Mouse (Mus musculus): ENCODE results near the gene Fcer1g.

Gene Fcer1g

DNA sequence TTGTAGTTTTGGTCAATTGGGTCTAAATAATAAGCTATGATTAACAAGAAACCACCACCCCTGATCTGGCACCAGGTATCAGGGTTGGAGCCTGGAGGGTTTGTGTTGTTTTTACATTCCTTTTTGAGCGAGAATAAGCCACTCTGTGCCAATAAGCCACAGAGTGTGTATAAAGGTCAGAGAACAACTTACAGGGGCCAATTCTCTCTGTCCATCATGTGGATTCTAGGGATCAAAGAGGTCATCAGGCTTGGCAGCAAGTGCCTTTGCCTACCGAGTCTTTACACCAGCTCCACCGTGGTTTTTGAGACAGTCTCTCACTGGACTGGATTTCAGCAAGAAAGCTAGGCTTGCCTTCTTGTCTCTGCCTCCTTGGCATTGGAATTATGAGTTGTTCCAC lies 21.3 kb downstream of the Fcer1g start:
- DNase-seq: no peak

DNA sequence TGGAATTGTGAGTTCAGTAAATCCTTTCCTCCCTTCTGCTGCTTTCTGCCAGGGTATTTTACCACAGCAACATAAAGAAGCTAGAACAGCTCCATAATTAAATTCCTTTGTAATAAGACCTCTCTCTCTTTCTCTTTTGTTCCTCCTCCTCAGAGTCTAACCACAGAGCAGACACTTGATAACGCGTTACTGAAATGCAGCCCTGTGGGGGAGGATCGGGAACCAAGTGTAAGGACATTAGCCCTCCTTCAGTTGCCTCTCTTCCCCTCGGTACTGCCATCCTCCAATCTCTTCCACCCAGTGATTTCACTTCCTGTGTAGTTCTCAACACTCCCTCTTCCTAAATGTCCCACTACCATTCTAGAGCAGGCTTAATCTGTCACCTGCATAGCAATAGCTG lies 24.8 kb downstream of the Fcer1g start:
- DNase-seq: no peak

GRCm38 (mm10) chr1:171205704-171206493 lies 28.3 kb downstream of the Fcer1g start:
- no peak for DNase-seq

GRCm38 (mm10) chr1:171204249-171204644 lies 29.9 kb downstream of the Fcer1g start:
- DNase-seq: no peak

GRCm38 (mm10) chr1:171203471-171204248 lies 30.5 kb downstream of the Fcer1g start:
- no peak for DNase-seq

- no peak for DNase-seq
These were observed 33.4 kb downstream of the Fcer1g start for GRCm38 (mm10) chr1:171200769-171201168.

GRCm38 (mm10) chr1:171199532-171199931 lies 34.6 kb downstream of the Fcer1g start:
- DNase-seq: no peak

GRCm38 (mm10) chr1:171195887-171196397 lies 38.2 kb downstream of the Fcer1g start, which contains the start of gene Pcp4l1:
Gene Pcp4l1, minus strand, starts transcription at chr1:171196268.
- peak; percentile 68 for DNase-seq

GRCm38 (mm10) chr1:171195046-171195822 lies 38.9 kb downstream of the Fcer1g start:
- DNase-seq: no peak

DNA sequence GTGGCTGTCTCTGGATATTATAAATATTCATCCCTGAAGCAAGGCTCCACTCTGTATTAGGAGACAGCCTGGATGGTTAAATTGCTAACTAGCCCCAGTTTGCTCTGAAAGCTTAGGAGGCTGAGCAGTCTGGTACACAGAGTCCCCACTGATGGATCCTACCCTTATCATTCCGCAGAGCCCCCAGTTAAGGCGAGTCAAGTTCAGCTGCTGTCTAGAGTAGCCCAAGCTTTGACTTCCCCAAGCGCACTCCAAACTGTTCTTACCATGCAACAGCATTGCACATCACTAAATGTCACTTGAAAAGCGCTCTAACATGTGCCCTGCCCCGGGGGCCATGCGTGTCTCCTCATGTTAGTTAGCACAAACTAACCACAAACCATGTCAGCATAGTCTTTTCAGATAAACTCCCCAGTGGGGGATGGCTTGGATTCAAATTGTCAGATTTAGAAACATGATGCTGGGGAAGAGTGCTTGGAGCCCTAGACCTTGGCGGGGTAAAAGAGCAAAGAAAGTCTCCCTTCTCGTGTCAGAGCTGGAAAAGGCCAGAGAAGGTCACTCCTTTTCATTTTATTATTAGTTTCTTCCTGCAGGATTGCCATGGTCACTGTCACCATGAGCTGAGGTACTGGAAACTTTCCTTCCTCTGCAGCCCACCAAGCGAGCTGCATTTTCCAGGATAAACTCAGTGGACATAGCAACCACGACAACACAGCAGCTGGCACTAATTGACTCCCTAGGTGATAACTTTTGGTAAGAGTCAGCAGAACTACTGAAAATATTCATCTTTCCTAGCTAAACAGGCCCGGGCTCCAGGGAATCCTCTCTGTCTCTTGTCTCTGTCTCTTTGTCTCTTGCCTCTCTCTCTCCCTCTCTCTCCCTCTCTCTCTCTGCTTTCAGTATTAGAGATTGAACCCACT lies 40.0 kb downstream of the Fcer1g start:
- no peak for DNase-seq

DNA sequence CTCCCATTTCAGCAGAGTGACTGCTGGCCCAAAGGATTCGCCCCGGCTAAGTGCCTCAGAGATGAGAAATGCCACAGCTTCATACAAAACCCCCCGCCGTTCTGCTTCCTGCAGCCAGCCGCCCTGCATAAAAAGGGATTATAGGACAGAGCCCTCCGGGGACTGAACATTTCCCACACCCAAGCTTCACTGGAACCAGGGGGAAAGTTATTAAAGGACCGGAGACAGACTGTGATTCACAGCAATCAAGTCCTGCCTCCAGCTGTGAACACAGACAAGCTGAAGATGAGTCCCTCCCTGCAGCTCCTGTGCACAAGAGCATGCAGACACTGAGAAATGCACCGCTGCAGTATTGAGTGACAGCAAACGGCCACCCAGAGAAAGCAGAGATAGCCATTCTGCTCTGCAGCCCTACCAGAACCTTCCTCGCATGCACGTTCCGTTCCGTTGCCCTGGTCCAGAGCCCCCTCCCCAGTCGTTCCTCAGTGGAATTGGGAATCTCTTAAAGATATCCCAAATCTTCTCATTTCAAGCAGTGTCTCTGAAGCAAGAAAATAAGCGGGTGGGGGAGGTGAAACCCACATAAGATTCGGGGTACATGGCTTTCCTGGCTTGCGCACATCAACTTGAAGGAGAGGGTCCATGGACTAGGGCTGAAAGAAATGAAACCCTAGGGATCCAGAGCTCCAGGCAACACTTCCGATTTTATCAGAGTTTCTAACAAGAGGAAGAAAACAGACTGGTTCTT lies 40.9 kb downstream of the Fcer1g start:
- no peak for DNase-seq

- no peak for DNase-seq
These were observed 41.9 kb downstream of the Fcer1g start for GRCm38 (mm10) chr1:171192283-171192682.

DNA sequence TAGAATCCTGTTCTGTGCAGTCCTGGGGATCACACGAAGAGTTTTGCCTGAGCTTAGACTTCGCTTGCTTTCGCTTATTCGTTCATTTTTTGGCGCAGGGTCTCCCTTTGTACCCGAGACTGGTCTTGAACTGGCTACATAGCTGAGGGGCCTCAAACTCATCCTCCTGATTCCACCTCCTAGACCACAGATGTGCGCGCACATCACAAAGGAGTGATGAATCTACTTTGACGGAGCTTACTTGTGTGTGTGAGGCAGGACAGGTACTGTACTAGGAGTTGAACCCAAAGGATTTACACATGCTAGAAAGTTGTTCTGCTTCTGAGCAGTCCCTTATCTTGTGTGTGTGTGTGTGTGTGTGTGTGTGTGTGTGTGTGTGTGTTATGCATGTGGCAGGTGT lies 43.3 kb downstream of the Fcer1g start:
- DNase-seq: no peak

GRCm38 (mm10) chr1:171189476-171190114 lies 44.6 kb downstream of the Fcer1g start:
- DNase-seq: no peak

GRCm38 (mm10) chr1:171189046-171189445 lies 45.1 kb downstream of the Fcer1g start:
- DNase-seq: peak; percentile 42

- no peak for DNase-seq
These were observed 46.1 kb downstream of the Fcer1g start for GRCm38 (mm10) chr1:171187851-171188700.

DNA sequence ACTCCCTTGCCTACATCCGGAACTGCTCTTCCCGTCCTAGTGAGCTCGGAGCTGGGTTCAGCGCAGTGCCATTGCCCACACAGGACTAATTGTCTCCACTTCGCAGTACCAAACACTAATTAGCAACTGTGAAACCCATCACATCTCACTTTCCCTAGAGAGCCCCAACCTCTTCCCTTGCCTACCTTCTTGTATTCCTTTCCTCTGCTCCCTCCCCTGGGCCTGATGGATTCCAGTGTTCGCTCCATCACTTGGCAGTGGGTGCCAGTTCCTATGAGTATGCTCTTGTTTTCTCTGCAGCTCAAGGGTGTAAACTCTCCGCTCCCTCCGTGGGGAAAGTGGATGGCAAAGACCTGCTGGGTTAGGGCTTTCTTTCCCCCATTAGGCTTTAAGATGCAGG lies 48.5 kb downstream of the Fcer1g start:
- DNase-seq: no peak

- peak; percentile 32 for DNase-seq
These were observed 49.9 kb downstream of the Fcer1g start for GRCm38 (mm10) chr1:171184314-171184713.

GRCm38 (mm10) chr1:171183620-171184019 lies 50.5 kb downstream of the Fcer1g start:
- peak; percentile 54 for DNase-seq

DNA sequence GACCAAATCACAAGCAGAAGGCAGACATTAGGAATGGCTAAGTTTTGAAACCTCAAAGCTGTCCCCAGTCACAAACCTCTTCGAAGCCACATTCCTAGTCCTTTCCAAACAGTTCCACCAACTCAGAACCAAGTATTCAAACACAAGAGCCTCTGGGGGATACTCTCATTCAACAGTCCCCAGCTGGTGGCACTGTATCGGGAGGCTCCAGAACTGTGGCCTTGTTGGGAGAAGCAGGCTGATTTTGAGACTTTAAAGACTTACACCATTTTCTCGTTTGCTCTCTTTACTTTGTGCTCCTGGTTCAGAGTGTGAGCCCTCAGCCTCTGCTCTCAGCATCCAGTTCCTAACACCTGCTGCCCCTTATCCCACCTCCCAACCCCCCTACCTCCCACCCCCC lies 51.1 kb downstream of the Fcer1g start:
- no peak for DNase-seq

Data from kidney, postnatal 14 days (tissue).